Mouse (Mus musculus): ENCODE data around the gene Gm45753.

DNA sequence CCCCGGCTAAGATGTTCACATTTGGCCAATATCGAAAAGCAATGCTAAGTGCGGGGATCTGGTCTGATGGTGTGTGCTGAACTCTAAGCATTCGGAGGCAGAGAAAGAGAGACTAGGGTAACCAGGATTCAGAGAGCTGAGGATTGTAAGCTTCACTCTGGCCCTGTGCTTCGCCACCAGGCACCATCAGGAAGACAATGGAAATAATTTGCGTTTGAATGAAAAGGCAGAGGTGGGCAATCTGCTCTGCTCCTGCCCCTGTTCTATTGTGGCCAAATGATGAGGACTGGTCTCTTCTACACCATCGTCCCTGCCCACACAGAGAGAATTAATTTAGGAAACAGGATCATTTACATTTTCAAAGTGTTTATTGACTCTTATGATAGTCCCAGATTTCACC is 62.0 kb downstream of the Gm45753 start:
- no peak for TF ChIP-seq HCFC1 (IDR thresholded peaks at IDR 0.05; ENCODE audit: borderline replicate concordance, insufficient read depth, low read length)
- TF ChIP-seq MAFK (IDR thresholded peaks at IDR 0.05; ENCODE audit: insufficient read depth, low read depth, low read length) = no peak
- no peak for TF ChIP-seq CHD2 (IDR thresholded peaks at IDR 0.05; ENCODE audit: low read depth, low read length)
- TF ChIP-seq ZC3H11A (IDR thresholded peaks at IDR 0.05; ENCODE audit: borderline replicate concordance, low read depth, low read length) = no peak
- no peak for TF ChIP-seq ZNF384 (IDR thresholded peaks at IDR 0.05; ENCODE audit: low read depth, low read length)

All from ES-E14 (cell line).